Mouse (Mus musculus) liver, embryonic 14.5 days (tissue): Measurements from ENCODE around the gene Retnla. TPM values are rescaled to one million over a fixed set of nuclear protein-coding genes. Genes with fewer than 3 reads are reported as not detected.
"Not testable (repeated sequence)": the region's sequence is repeated elsewhere in the genome, so short reads cannot be mapped to it uniquely, and the experiment has no call there.

Experiments used
- ATAC-seq: fragments of 200-750 bp; cut with Nextera tagmentation; 2 replicates; pipeline ENCODE4 v1.8.0; 2017; ENCODE audit warnings: moderate number of reproducible peaks, mild to moderate bottlenecking, moderate library complexity; ENCODE audit not compliant: insufficient read depth
- DNase-seq, 3 experiments: peaks; one replicate each; pipeline ENCODE4 v3.0.0-alpha.2; 2012 to 2013; ENCODE audit warnings: low read depth in 3 of 3, low spot score in 3 of 3
- H3K27ac ChIP-seq: fragments of 300-500 bp; sonication (generic); 2 replicates; pipeline ENCODE4 v1.5.1; 2014; ENCODE audit warnings: moderate library complexity, mild to moderate bottlenecking, control low read depth, inconsistent platforms
- H3K27me3 ChIP-seq: fragments of 300-500 bp; sonication (generic); 2 replicates; pipeline ENCODE4 v1.6.1; 2014; ENCODE audit warnings: mild to moderate bottlenecking, low read length, moderate library complexity; ENCODE audit not compliant: control insufficient read depth, insufficient read depth
- H3K36me3 ChIP-seq: fragments of 300-500 bp; sonication (generic); replicated peaks from 2 replicates; pipeline ENCODE4 v1.6.1; 2014; ENCODE audit warnings: low read depth; ENCODE audit not compliant: control insufficient read depth, insufficient read depth
- H3K4me1 ChIP-seq, 2 experiments: fragments of 200-500 bp in 1 of 2; fragments of 300-500 bp in 1 of 2; sonication (generic) in 1 of 2; replicated peaks; 2 replicates each; pipeline ENCODE4 v1.6.1; 2012 to 2014; ENCODE audit warnings: antibody characterized with exemption in 1 of 2, inconsistent platforms in 1 of 2, low read length in 1 of 2; ENCODE audit not compliant: control insufficient read depth in 2 of 2, insufficient read depth in 2 of 2
- H3K4me2 ChIP-seq: fragments of 300-500 bp; sonication (generic); 2 replicates; pipeline ENCODE4 v1.6.1; 2014; ENCODE audit warnings: low read depth, mild to moderate bottlenecking, control low read depth, moderate library complexity
- H3K4me3 ChIP-seq, 2 experiments: fragments of 200-500 bp in 1 of 2; fragments of 300-500 bp in 1 of 2; sonication (generic) in 1 of 2; 2 replicates each; pipeline ENCODE4 v1.5.1; 2012 to 2014; ENCODE audit warnings: low read depth in 2 of 2, low read length in 2 of 2, mild to moderate bottlenecking in 2 of 2, control low read depth in 1 of 2, inconsistent platforms in 1 of 2, moderate library complexity in 1 of 2; ENCODE audit not compliant: insufficient read depth in 1 of 2
- H3K9ac ChIP-seq: fragments of 300-500 bp; sonication (generic); replicated peaks from 2 replicates; pipeline ENCODE4 v1.6.1; 2014; ENCODE audit warnings: mild to moderate bottlenecking, control low read depth, moderate library complexity
- H3K9me3 ChIP-seq: fragments of 300-500 bp; sonication (generic); 2 replicates; pipeline ENCODE4 v1.6.1; 2016; ENCODE audit warnings: low read length, mixed read lengths; ENCODE audit not compliant: control insufficient read depth
- CTCF ChIP-seq: IDR thresholded peaks from 2 replicates; pipeline ENCODE4 v1.5.1; 2016; ENCODE audit warnings: antibody characterized with exemption, low read depth, control low read depth
- EP300 ChIP-seq: IDR thresholded peaks from 2 replicates; pipeline ENCODE4 v1.6.1; 2016; ENCODE audit warnings: antibody characterized with exemption, low read depth
- WGBS: fragments of 180-500 bp; shearing (Covaris S2); extraction: QIAGEN DNeasy Blood & Tissue Kit; methylation state at CpG from one replicate; pipeline ENCODE4 v1.1.7; 2014; ENCODE audit not compliant: insufficient replicate concordance; 5-methylcytosine and 5-hydroxymethylcytosine counted together
- polyA plus RNA-seq, 2 experiments: library from polyadenylated mRNA; depleted of rRNA in 1 of 2; stranded (reverse) in 1 of 2; unstranded in 1 of 2; fragments of >200 nt; fragmentation: Nextera tagmentation in 1 of 2; extraction: Ambion mirVana in 1 of 2; gene quantifications; 2 replicates each; pipeline versions ENCODE4 v1.2.1 to v1.2.3; 2012 to 2014

Retnla gene
- polyA plus RNA-seq, 2 experiments, result not detected

GRCm38 (mm10) chr16:48843671-48844386, 1.5 kb downstream of the Retnla start:
- no peaks in the 10 kb centered on the region for H3K4me1 ChIP-seq
- H3K27me3 ChIP-seq, result no peaks in the 10 kb centered on the region
- ATAC-seq (no peak), DNase-seq (no peak)
- H3K36me3 ChIP-seq, result no peaks in the 10 kb centered on the region
- H3K4me2 ChIP-seq, result no peak overlapping the region
- H3K9me3 ChIP-seq, result no peaks in the 10 kb centered on the region
- WGBS, result 49% methylated on average over 4 of the region's 4 CpGs
- H3K27ac ChIP-seq, result no peak overlapping the region
- no peak overlapping the region for H3K9ac ChIP-seq
- H3K4me3 ChIP-seq, result no peak overlapping the region
- no peak for TF ChIP-seq CTCF
- no peak for TF ChIP-seq EP300

- ATAC-seq, DNase-seq: not testable (repeated sequence)
- WGBS, result 60% methylated on average over 1 of the region's 1 CpGs
Observed at GRCm38 (mm10) chr16:48865004-48865403, 22.7 kb downstream of the Retnla start.

GRCm38 (mm10) chr16:48867690-48868089, 25.3 kb downstream of the Retnla start:
- no peak overlapping the region for H3K4me2 ChIP-seq
- H3K27ac ChIP-seq, result no peak overlapping the region
- 33% methylated on average over 2 of the region's 2 CpGs for WGBS
- ATAC-seq (peak; percentile 62; the same call in 1 of the 2 replicates), DNase-seq (peak in 1 of 3 experiments; percentile 2)
- H3K36me3 ChIP-seq, result no peaks in the 10 kb centered on the region
- H3K9ac ChIP-seq, result no peak overlapping the region
- no peak for TF ChIP-seq EP300
- TF ChIP-seq CTCF, result no peak
- H3K4me1 ChIP-seq, result no peaks in the 10 kb centered on the region
- no peaks in the 10 kb centered on the region for H3K9me3 ChIP-seq
- H3K27me3 ChIP-seq, result no peaks in the 10 kb centered on the region
- H3K4me3 ChIP-seq, result no peak overlapping the region

More at GRCm38 (mm10) chr16:48865004-48865403, 22.7 kb downstream of the Retnla start:
- H3K9me3 ChIP-seq, H3K36me3 ChIP-seq, H3K27me3 ChIP-seq, H3K4me2 ChIP-seq, H3K27ac ChIP-seq, H3K9ac ChIP-seq, H3K4me1 ChIP-seq, H3K4me3 ChIP-seq: not testable (repeated sequence)

GRCm38 (mm10) chr16:48868663-48869062, 26.3 kb downstream of the Retnla start:
- Histone ChIP-seq H3K4me2 (no peak overlapping the region), H3K9ac (no peak overlapping the region), H3K9me3 (no peaks in the 10 kb centered on the region), H3K4me3 (no peak overlapping the region), H3K36me3 (no peaks in the 10 kb centered on the region), H3K27me3 (no peaks in the 10 kb centered on the region), H3K27ac (no peak overlapping the region), H3K4me1 (no peaks in the 10 kb centered on the region)
- 60% methylated on average over 1 of the region's 1 CpGs for WGBS
- TF ChIP-seq CTCF (no peak), EP300 (no peak)
- ATAC-seq (no peak), DNase-seq (no peak)

GRCm38 (mm10) chr16:48869671-48870070, 27.3 kb downstream of the Retnla start:
- no peaks in the 10 kb centered on the region for H3K4me1 ChIP-seq
- no peak for ATAC-seq
- no peaks in the 10 kb centered on the region for H3K9me3 ChIP-seq
- H3K27ac ChIP-seq, result no peak overlapping the region
- TF ChIP-seq CTCF, result no peak
- no peak for TF ChIP-seq EP300
- H3K36me3 ChIP-seq, result no peaks in the 10 kb centered on the region
- no peak overlapping the region for H3K4me3 ChIP-seq
- 58% methylated on average over 3 of the region's 3 CpGs for WGBS
- H3K4me2 ChIP-seq, result no peak overlapping the region
- no peak overlapping the region for H3K9ac ChIP-seq
- no peaks in the 10 kb centered on the region for H3K27me3 ChIP-seq
- no peak for DNase-seq
